Mouse (Mus musculus) midbrain, postnatal 0 days (tissue): ENCODE measurements around the gene Camta1. TPM values are rescaled to one million over a fixed set of nuclear protein-coding genes. Genes with fewer than 3 reads are reported as not detected.

ENCODE experiments used
- ATAC-seq: fragments of 200-750 bp; cut with Nextera tagmentation; 2 replicates; pipeline ENCODE4 v1.8.0; 2017; ENCODE audit warnings: moderate number of reproducible peaks, mild to moderate bottlenecking, moderate TSS enrichment, moderate library complexity; ENCODE audit not compliant: low FRiP score
- DNase-seq: peaks from one replicate; pipeline ENCODE4 v3.0.0-alpha.2; 2015; ENCODE audit warnings: low spot score
- H3K27ac ChIP-seq: fragments of 300-500 bp; sonication (generic); 2 replicates; pipeline ENCODE4 v1.5.1; 2014; ENCODE audit warnings: low read depth, mild to moderate bottlenecking, low read length, mixed read lengths
- H3K27me3 ChIP-seq: fragments of 300-500 bp; sonication (generic); 2 replicates; pipeline ENCODE4 v1.6.1; 2014; ENCODE audit warnings: low read length, control low read depth, mixed read lengths; ENCODE audit not compliant: insufficient read depth
- H3K36me3 ChIP-seq: fragments of 300-500 bp; sonication (generic); 2 replicates; pipeline ENCODE4 v1.6.1; 2014; ENCODE audit warnings: low read length, control low read depth, mixed read lengths; ENCODE audit not compliant: insufficient read depth
- H3K4me1 ChIP-seq: fragments of 300-500 bp; sonication (generic); 2 replicates; pipeline ENCODE4 v1.6.1; 2014; ENCODE audit warnings: mild to moderate bottlenecking, control low read depth, antibody characterized with exemption, low read length, mixed read lengths; ENCODE audit not compliant: insufficient read depth
- H3K4me2 ChIP-seq: fragments of 300-500 bp; sonication (generic); 2 replicates; pipeline ENCODE4 v1.6.1; 2014; ENCODE audit warnings: low read depth, mild to moderate bottlenecking, low read length, mixed read lengths; ENCODE audit not compliant: poor library complexity, severe bottlenecking
- H3K4me3 ChIP-seq: fragments of 300-500 bp; sonication (generic); 2 replicates; pipeline ENCODE4 v1.5.1; 2014; ENCODE audit warnings: low read depth, mild to moderate bottlenecking, low read length, moderate library complexity
- H3K9ac ChIP-seq: fragments of 300-500 bp; sonication (generic); replicated peaks from 2 replicates; pipeline ENCODE4 v1.6.1; 2014; ENCODE audit warnings: mild to moderate bottlenecking, low read length, moderate library complexity, mixed read lengths; ENCODE audit not compliant: poor library complexity, severe bottlenecking
- H3K9me3 ChIP-seq: fragments of 300-500 bp; sonication (generic); 2 replicates; pipeline ENCODE4 v1.6.1; 2016; ENCODE audit warnings: low read length, control low read depth
- CTCF ChIP-seq: IDR thresholded peaks from 2 replicates; pipeline ENCODE4 v1.5.1; 2016; ENCODE audit warnings: antibody characterized with exemption, mild to moderate bottlenecking
- WGBS: fragments of 180-500 bp; shearing (Covaris S2); extraction: QIAGEN DNeasy Blood & Tissue Kit; methylation state at CpG from one replicate; pipeline ENCODE4 v1.1.7; 2014; 5-methylcytosine and 5-hydroxymethylcytosine counted together
- polyA plus RNA-seq: library from polyadenylated mRNA; unstranded; fragments of >200 nt; fragmentation: Nextera tagmentation; extraction: Ambion mirVana; gene quantifications from 2 replicates; pipeline ENCODE4 v1.2.1, GENCODE M21; 2015
- total RNA-seq: library from RNA; depleted of rRNA; stranded (reverse); fragments of >200 nt; gene quantifications from 2 replicates; pipeline ENCODE4 v1.2.3, GENCODE M21; 2014

Gene Camta1
- total and polyA plus RNA-seq, 2 experiments from 2014 or later: 140 to 153 TPM

- no peak for TF ChIP-seq CTCF
- WGBS: 77% methylated on average over 7 of the region's 7 CpGs
- H3K9ac ChIP-seq: no peak overlapping the region
- no peak overlapping the region for H3K4me3 ChIP-seq
- ATAC-seq: no peak
- no peak overlapping the region for H3K4me2 ChIP-seq
- no peaks in the 10 kb centered on the region for H3K36me3 ChIP-seq
- H3K4me1 ChIP-seq: no peaks in the 10 kb centered on the region
- H3K9me3 ChIP-seq: no peaks in the 10 kb centered on the region
- no peaks in the 10 kb centered on the region for H3K27me3 ChIP-seq
- H3K27ac ChIP-seq: no peak overlapping the region
- DNase-seq: no peak
Measured at GRCm38 (mm10) chr4:150958536-150958935, 903.1 kb downstream of the Camta1 start.

GRCm38 (mm10) chr4:150957106-150957458 lies 904.6 kb downstream of the Camta1 start:
- Histone ChIP-seq H3K4me2 (no peak overlapping the region), H3K27me3 (no peaks in the 10 kb centered on the region), H3K4me1 (no peaks in the 10 kb centered on the region), H3K4me3 (no peak overlapping the region), H3K36me3 (no peaks in the 10 kb centered on the region), H3K9me3 (no peaks in the 10 kb centered on the region), H3K27ac (no peak overlapping the region; the same call in 1 of the 2 replicates), H3K9ac (no peak overlapping the region)
- TF ChIP-seq CTCF: no peak
- DNase-seq (no peak), ATAC-seq (no peak)
- 15% methylated on average over 1 of the region's 1 CpGs for WGBS

GRCm38 (mm10) chr4:150956369-150957105 lies 905.1 kb downstream of the Camta1 start:
- DNase-seq (peak; percentile 79), ATAC-seq (0 out of 2 replicates have a peak, but pooled peaks have one; percentile 65)
- Histone ChIP-seq H3K4me3 (no peak overlapping the region), H3K27me3 (no peaks in the 10 kb centered on the region), H3K9me3 (no peaks in the 10 kb centered on the region), H3K4me1 (no peaks in the 10 kb centered on the region), H3K36me3 (no peaks in the 10 kb centered on the region), H3K4me2 (no peak overlapping the region), H3K27ac (peak overlapping the region; percentile 13; the same call in 1 of the 2 replicates), H3K9ac (no peak overlapping the region)
- WGBS: 30% methylated on average over 13 of the region's 13 CpGs
- TF ChIP-seq CTCF: no peak

GRCm38 (mm10) chr4:150950972-150951371 lies 910.7 kb downstream of the Camta1 start:
- Histone ChIP-seq H3K4me3 (no peak overlapping the region), H3K4me2 (no peak overlapping the region), H3K4me1 (no peaks in the 10 kb centered on the region), H3K9me3 (no peaks in the 10 kb centered on the region), H3K27me3 (no peaks in the 10 kb centered on the region), H3K9ac (no peak overlapping the region), H3K27ac (no peak overlapping the region), H3K36me3 (no peaks in the 10 kb centered on the region)
- no peak for TF ChIP-seq CTCF
- DNase-seq: no peak
- WGBS: 87% methylated on average over 10 of the region's 10 CpGs
- no peak for ATAC-seq

GRCm38 (mm10) chr4:150944707-150945106 lies 917.0 kb downstream of the Camta1 start:
- Histone ChIP-seq H3K4me2 (no peak overlapping the region), H3K9me3 (no peaks in the 10 kb centered on the region), H3K27me3 (no peaks in the 10 kb centered on the region), H3K4me3 (no peak overlapping the region), H3K9ac (no peak overlapping the region), H3K27ac (no peak overlapping the region), H3K4me1 (no peaks in the 10 kb centered on the region), H3K36me3 (no peaks in the 10 kb centered on the region)
- no peak for TF ChIP-seq CTCF
- 99% methylated on average over 7 of the region's 7 CpGs for WGBS
- DNase-seq (no peak), ATAC-seq (no peak)

GRCm38 (mm10) chr4:150939991-150940651 lies 921.6 kb downstream of the Camta1 start:
- Histone ChIP-seq H3K4me2 (no peak overlapping the region), H3K4me3 (no peak overlapping the region), H3K27me3 (no peaks in the 10 kb centered on the region), H3K27ac (no peak overlapping the region), H3K9ac (no peak overlapping the region), H3K4me1 (no peaks in the 10 kb centered on the region), H3K36me3 (no peaks in the 10 kb centered on the region), H3K9me3 (no peaks in the 10 kb centered on the region)
- no peak for DNase-seq
- no peak for ATAC-seq
- 68% methylated on average over 13 of the region's 13 CpGs for WGBS
- no peak for TF ChIP-seq CTCF
